Mouse (Mus musculus) cortical plate, adult 2 months (tissue): ENCODE measurements around the gene Selenbp2.
"Not testable (repeated sequence)": the region's sequence is repeated elsewhere in the genome, so short reads cannot be mapped to it uniquely, and the experiment has no call there.

Experiments
- CTCF ChIP-seq: fragments of 200-500 bp; IDR thresholded peaks from 2 replicates; pipeline ENCODE4 v1.5.1; 2011; ENCODE audit warnings: mild to moderate bottlenecking, control low read depth, low read length; ENCODE audit not compliant: insufficient read depth; ENCODE audit errors: extremely low read depth
- POLR2A ChIP-seq: fragments of 200-500 bp; IDR thresholded peaks from 2 replicates; pipeline ENCODE4 v1.6.1; 2011; ENCODE audit warnings: mild to moderate bottlenecking, low read length, control low read depth; ENCODE audit not compliant: insufficient read depth; ENCODE audit errors: extremely low read depth

GRCm38 (mm10) chr3:94702163-94702810, 8.9 kb downstream of the Selenbp2 start:
- not testable (repeated sequence) for TF ChIP-seq CTCF, POLR2A
